Mouse (Mus musculus): Measurements from ENCODE around the gene Arl13b.

- TF ChIP-seq CTCF (IDR thresholded peaks at IDR 0.05; ENCODE audit: low read depth) (no peak), EP300 (IDR thresholded peaks at IDR 0.05; ENCODE audit: low read depth) (no peak)
Measured at GRCm38 (mm10) chr16:62846498-62847312, at the start of gene Arl13b.

Measured in heart, postnatal 0 days (tissue).